Mouse (Mus musculus): Measurements from ENCODE around the gene Efcab7. TPM values are rescaled to one million over a fixed set of nuclear protein-coding genes. Genes with fewer than 3 reads are reported as not detected.

Efcab7 gene
- total RNA-seq, 1 experiment, result 12.9 TPM

DNA sequence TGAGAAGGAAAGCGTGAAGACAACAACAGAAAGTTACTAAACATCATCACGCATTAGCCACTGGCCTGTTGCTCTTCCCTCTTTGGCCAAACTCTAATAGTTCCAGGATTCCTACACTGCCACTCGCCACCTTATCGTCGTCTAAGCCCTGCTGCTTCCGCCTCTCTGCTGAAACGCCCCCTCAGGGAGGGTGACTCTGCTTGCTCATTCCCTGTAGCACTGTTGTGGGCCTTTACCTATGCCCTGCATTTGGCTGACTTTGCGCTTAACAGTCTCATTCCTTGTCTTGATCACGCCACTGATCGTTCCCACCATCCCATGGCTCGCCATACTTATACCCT lies 102.2 kb downstream of the Efcab7 start:
- no peak for DNase-seq (ENCODE audit: low read depth, low spot score)
- H3K4me1 ChIP-seq (ENCODE audit: control insufficient read depth in 2 of 2, insufficient read depth in 2 of 2, low read length in 2 of 2, poor library complexity in 1 of 2), result no peaks in the 10 kb centered on the region; a peak in 1 of 4 replicates
- H3K4me3 ChIP-seq (ENCODE audit: insufficient read depth in 1 of 2, low read depth in 1 of 2, low read length in 2 of 2, poor library complexity in 1 of 2, severe bottlenecking in 1 of 2), result no peak overlapping the region
- no peak overlapping the region for H3K27ac ChIP-seq (ENCODE audit: insufficient read depth, low read depth, low read length, poor library complexity, severe bottlenecking)
- H3K9me3 ChIP-seq (ENCODE audit: control insufficient read depth, insufficient read depth, low read depth, low read length), result no peaks in the 10 kb centered on the region
- TF ChIP-seq MAFK (IDR thresholded peaks at IDR 0.05; ENCODE audit: insufficient read depth, low read depth, low read length), result no peak
- no peak for TF ChIP-seq CHD2 (IDR thresholded peaks at IDR 0.05; ENCODE audit: low read depth, low read length)
- no peak for TF ChIP-seq HCFC1 (IDR thresholded peaks at IDR 0.05; ENCODE audit: borderline replicate concordance, insufficient read depth, low read length)
- TF ChIP-seq ZNF384 (IDR thresholded peaks at IDR 0.05; ENCODE audit: low read depth, low read length), result no peak
- no peak for TF ChIP-seq ZC3H11A (IDR thresholded peaks at IDR 0.05; ENCODE audit: borderline replicate concordance, low read depth, low read length)
- in situ Hi-C loops (cut with MboI; ENCODE audit: low sequenced_read_pairs in 2 of 2, unreplicated experiment in 2 of 2), result no loop called here
- no peaks in the 10 kb centered on the region for H3K36me3 ChIP-seq (ENCODE audit: control insufficient read depth, insufficient read depth, low read length, poor library complexity, severe bottlenecking)
- no peak overlapping the region for H3K9ac ChIP-seq (ENCODE audit: insufficient read depth, low read depth, low read length, poor library complexity, severe bottlenecking)

DNA sequence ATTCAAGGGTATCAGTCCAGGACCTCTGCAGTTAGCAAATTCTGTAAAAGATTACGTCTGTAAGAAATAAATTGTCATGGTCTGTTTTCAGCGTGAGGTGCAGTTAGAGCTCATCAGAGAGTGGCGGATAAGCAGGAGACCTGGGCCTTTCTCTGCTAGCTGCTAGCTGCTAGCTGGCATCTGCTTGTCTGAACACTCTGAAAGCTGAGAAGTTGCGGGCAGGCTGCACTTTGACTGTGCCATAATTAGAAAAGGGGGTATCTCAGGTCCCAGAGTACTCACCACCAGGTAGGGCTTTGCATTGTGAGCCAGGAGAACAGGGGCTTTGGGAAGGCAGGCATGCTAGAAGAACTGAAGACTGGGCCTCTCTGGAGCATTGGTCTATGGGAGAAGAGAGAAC lies 102.8 kb downstream of the Efcab7 start:
- Histone ChIP-seq H3K4me1 (ENCODE audit: control insufficient read depth in 2 of 2, insufficient read depth in 2 of 2, low read length in 2 of 2, poor library complexity in 1 of 2) (no peaks in the 10 kb centered on the region; a peak in 1 of 4 replicates), H3K4me3 (ENCODE audit: insufficient read depth in 1 of 2, low read depth in 1 of 2, low read length in 2 of 2, poor library complexity in 1 of 2, severe bottlenecking in 1 of 2) (no peak overlapping the region), H3K9me3 (ENCODE audit: control insufficient read depth, insufficient read depth, low read depth, low read length) (no peaks in the 10 kb centered on the region), H3K27ac (ENCODE audit: insufficient read depth, low read depth, low read length, poor library complexity, severe bottlenecking) (no peak overlapping the region), H3K36me3 (ENCODE audit: control insufficient read depth, insufficient read depth, low read length, poor library complexity, severe bottlenecking) (no peaks in the 10 kb centered on the region), H3K9ac (ENCODE audit: insufficient read depth, low read depth, low read length, poor library complexity, severe bottlenecking) (no peak overlapping the region)
- no peak for TF ChIP-seq CHD2 (IDR thresholded peaks at IDR 0.05; ENCODE audit: low read depth, low read length)
- no peak for TF ChIP-seq ZNF384 (IDR thresholded peaks at IDR 0.05; ENCODE audit: low read depth, low read length)
- TF ChIP-seq ZC3H11A (IDR thresholded peaks at IDR 0.05; ENCODE audit: borderline replicate concordance, low read depth, low read length), result no peak
- no peak for TF ChIP-seq MAFK (IDR thresholded peaks at IDR 0.05; ENCODE audit: insufficient read depth, low read depth, low read length)
- TF ChIP-seq HCFC1 (IDR thresholded peaks at IDR 0.05; ENCODE audit: borderline replicate concordance, insufficient read depth, low read length), result no peak
- in situ Hi-C loops (cut with MboI; ENCODE audit: low sequenced_read_pairs in 2 of 2, unreplicated experiment in 2 of 2), result no loop called here
- DNase-seq (ENCODE audit: low read depth, low spot score), result no peak

DNA sequence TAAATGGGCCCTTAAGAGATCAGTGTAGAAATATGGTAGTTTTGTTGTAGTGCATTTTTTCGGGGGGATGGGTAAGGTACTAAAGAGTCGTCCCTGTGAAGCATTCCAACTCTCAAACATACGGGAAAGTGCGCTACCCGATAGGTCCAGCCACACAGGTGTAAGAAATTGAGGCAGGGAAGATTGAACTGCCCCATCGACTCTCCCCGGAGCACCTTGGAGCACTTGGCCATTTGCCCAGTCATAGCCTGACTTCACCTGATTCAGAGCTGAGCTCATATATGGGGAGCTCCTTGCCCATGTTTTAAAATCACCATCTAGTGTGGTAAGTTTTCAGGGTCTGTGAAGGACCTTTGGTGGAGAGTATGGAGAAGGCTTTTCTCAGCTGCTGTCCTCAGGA lies 105.9 kb downstream of the Efcab7 start:
- no peaks in the 10 kb centered on the region for H3K36me3 ChIP-seq (ENCODE audit: control insufficient read depth, insufficient read depth, low read length, poor library complexity, severe bottlenecking)
- no peak overlapping the region for H3K27ac ChIP-seq (ENCODE audit: insufficient read depth, low read depth, low read length, poor library complexity, severe bottlenecking)
- TF ChIP-seq CHD2 (IDR thresholded peaks at IDR 0.05; ENCODE audit: low read depth, low read length) (no peak), HCFC1 (IDR thresholded peaks at IDR 0.05; ENCODE audit: borderline replicate concordance, insufficient read depth, low read length) (no peak), MAFK (IDR thresholded peaks at IDR 0.05; ENCODE audit: insufficient read depth, low read depth, low read length) (no peak), ZNF384 (IDR thresholded peaks at IDR 0.05; ENCODE audit: low read depth, low read length) (no peak), ZC3H11A (IDR thresholded peaks at IDR 0.05; ENCODE audit: borderline replicate concordance, low read depth, low read length) (no peak)
- no peaks in the 10 kb centered on the region for H3K9me3 ChIP-seq (ENCODE audit: control insufficient read depth, insufficient read depth, low read depth, low read length)
- H3K9ac ChIP-seq (ENCODE audit: insufficient read depth, low read depth, low read length, poor library complexity, severe bottlenecking), result no peak overlapping the region
- H3K4me3 ChIP-seq (ENCODE audit: insufficient read depth in 1 of 2, low read depth in 1 of 2, low read length in 2 of 2, poor library complexity in 1 of 2, severe bottlenecking in 1 of 2), result no peak overlapping the region
- no peak for DNase-seq (ENCODE audit: low read depth, low spot score)
- in situ Hi-C loops (cut with MboI; ENCODE audit: low sequenced_read_pairs in 2 of 2, unreplicated experiment in 2 of 2), result no loop called here
- H3K4me1 ChIP-seq (ENCODE audit: control insufficient read depth in 2 of 2, insufficient read depth in 2 of 2, low read length in 2 of 2, poor library complexity in 1 of 2), result no peaks in the 10 kb centered on the region; a peak in 1 of 4 replicates

DNA sequence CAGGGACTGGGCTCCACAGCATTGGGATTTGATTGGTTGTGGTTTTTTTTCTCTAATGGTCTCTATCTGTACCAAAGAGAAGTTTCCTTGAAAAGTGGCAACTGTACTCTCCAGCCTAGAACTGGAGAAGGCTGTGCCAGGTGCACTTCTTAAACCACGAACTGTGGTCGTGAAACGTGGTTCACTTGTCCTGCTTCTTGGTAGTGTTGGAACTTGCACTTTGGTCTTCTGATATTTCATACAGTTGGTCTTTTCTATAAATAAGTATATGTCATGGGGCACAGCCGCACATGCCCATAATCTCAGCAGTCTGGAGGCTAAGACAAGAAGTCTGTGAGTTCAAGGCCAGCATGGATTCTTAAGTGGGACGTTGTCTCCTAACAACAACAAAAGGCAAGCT lies 107.3 kb downstream of the Efcab7 start:
- TF ChIP-seq HCFC1 (IDR thresholded peaks at IDR 0.05; ENCODE audit: borderline replicate concordance, insufficient read depth, low read length) (no peak), ZNF384 (IDR thresholded peaks at IDR 0.05; ENCODE audit: low read depth, low read length) (no peak), MAFK (IDR thresholded peaks at IDR 0.05; ENCODE audit: insufficient read depth, low read depth, low read length) (no peak), CHD2 (IDR thresholded peaks at IDR 0.05; ENCODE audit: low read depth, low read length) (no peak), ZC3H11A (IDR thresholded peaks at IDR 0.05; ENCODE audit: borderline replicate concordance, low read depth, low read length) (no peak)
- H3K9ac ChIP-seq (ENCODE audit: insufficient read depth, low read depth, low read length, poor library complexity, severe bottlenecking), result no peak overlapping the region
- H3K36me3 ChIP-seq (ENCODE audit: control insufficient read depth, insufficient read depth, low read length, poor library complexity, severe bottlenecking), result no peaks in the 10 kb centered on the region
- no peaks in the 10 kb centered on the region for H3K9me3 ChIP-seq (ENCODE audit: control insufficient read depth, insufficient read depth, low read depth, low read length)
- no peaks in the 10 kb centered on the region; a peak in 1 of 4 replicates for H3K4me1 ChIP-seq (ENCODE audit: control insufficient read depth in 2 of 2, insufficient read depth in 2 of 2, low read length in 2 of 2, poor library complexity in 1 of 2)
- no peak overlapping the region for H3K27ac ChIP-seq (ENCODE audit: insufficient read depth, low read depth, low read length, poor library complexity, severe bottlenecking)
- no peak overlapping the region for H3K4me3 ChIP-seq (ENCODE audit: insufficient read depth in 1 of 2, low read depth in 1 of 2, low read length in 2 of 2, poor library complexity in 1 of 2, severe bottlenecking in 1 of 2)
- no peak for DNase-seq (ENCODE audit: low read depth, low spot score)
- in situ Hi-C loops (cut with MboI; ENCODE audit: low sequenced_read_pairs in 2 of 2, unreplicated experiment in 2 of 2), result no loop called here
